Mouse (Mus musculus) forebrain, embryonic 16.5 days (tissue): ENCODE data around the gene Irgq. TPM values are rescaled to one million over a fixed set of nuclear protein-coding genes. Genes with fewer than 3 reads are reported as not detected.
"Not testable (repeated sequence)": the region's sequence is repeated elsewhere in the genome, so short reads cannot be mapped to it uniquely, and the experiment has no call there.

Source experiments
- ATAC-seq: fragments of 200-750 bp; cut with Nextera tagmentation; 2 replicates; pipeline ENCODE4 v1.8.0; 2017; ENCODE audit warnings: mild to moderate bottlenecking, moderate library complexity
- H3K27ac ChIP-seq: fragments of 300-500 bp; sonication (generic); 2 replicates; pipeline ENCODE4 v1.5.1; 2014; ENCODE audit warnings: low read length, control low read depth
- H3K27me3 ChIP-seq: fragments of 300-500 bp; sonication (generic); replicated peaks from 2 replicates; pipeline ENCODE4 v1.6.1; 2014; ENCODE audit warnings: low read length; ENCODE audit not compliant: control insufficient read depth, insufficient read depth
- H3K36me3 ChIP-seq: fragments of 300-500 bp; sonication (generic); 2 replicates; pipeline ENCODE4 v1.6.1; 2014; ENCODE audit not compliant: control insufficient read depth, insufficient read depth
- H3K4me1 ChIP-seq: fragments of 300-500 bp; sonication (generic); replicated peaks from 2 replicates; pipeline ENCODE4 v1.6.1; 2014; ENCODE audit warnings: low read length; ENCODE audit not compliant: control insufficient read depth, insufficient read depth
- H3K4me2 ChIP-seq: fragments of 300-500 bp; sonication (generic); 2 replicates; pipeline ENCODE4 v1.6.1; 2014; ENCODE audit warnings: mild to moderate bottlenecking, low read length, control low read depth
- H3K4me3 ChIP-seq: fragments of 300-500 bp; sonication (generic); replicated peaks from 2 replicates; pipeline ENCODE4 v1.5.1; 2014; ENCODE audit warnings: mild to moderate bottlenecking, low read length, control low read depth
- H3K9ac ChIP-seq: fragments of 300-500 bp; sonication (generic); replicated peaks from 2 replicates; pipeline ENCODE4 v1.6.1; 2014; ENCODE audit warnings: low read depth, low read length, control low read depth
- H3K9me3 ChIP-seq: fragments of 300-500 bp; sonication (generic); 2 replicates; pipeline ENCODE4 v1.6.1; 2016; ENCODE audit warnings: low read length; ENCODE audit not compliant: control insufficient read depth
- WGBS: fragments of 180-500 bp; shearing (Covaris S2); extraction: QIAGEN DNeasy Blood & Tissue Kit; methylation state at CpG from one replicate; pipeline ENCODE4 v1.1.7; 2014; 5-methylcytosine and 5-hydroxymethylcytosine counted together
- polyA plus RNA-seq: library from polyadenylated mRNA; unstranded; fragments of >200 nt; fragmentation: Nextera tagmentation; extraction: Ambion mirVana; gene quantifications from 2 replicates; pipeline ENCODE4 v1.2.1, GENCODE M21; 2015

Gene Irgq
- polyA plus RNA-seq = 26.4 and 26.5 TPM in 2 replicates

- peak within 1 kb of the TSS; percentile 73 for H3K4me2 ChIP-seq
- peak within 1 kb of the TSS; percentile 93 for H3K27ac ChIP-seq
- WGBS = under 1% methylated on average over 44 of the region's 44 CpGs
- H3K9me3 ChIP-seq = no peaks in the 10 kb centered on the region
- H3K9ac ChIP-seq = peak within 1 kb of the TSS; percentile 82
- H3K4me3 ChIP-seq = peak within 1 kb of the TSS; percentile 84
- peaks cover 40% of the 10 kb centered on the region for H3K4me1 ChIP-seq
- peaks cover 4% of the 10 kb centered on the region; the same call in 1 of the 2 replicates for H3K36me3 ChIP-seq
- no peaks in the 10 kb centered on the region for H3K27me3 ChIP-seq
- ATAC-seq = peak; percentile 95
Observed at GRCm38 (mm10) chr7:24530062-24530931, at the start of gene Irgq. TSS of gene Irgq (plus strand) at chr7:24530689.

- 11% methylated on average over 14 of the region's 14 CpGs for WGBS
- Histone ChIP-seq H3K27ac (peak overlapping the region; percentile 88), H3K9me3 (no peaks in the 10 kb centered on the region; the same call in 1 of the 2 replicates), H3K9ac (peak overlapping the region; percentile 97), H3K36me3 (no peaks in the 10 kb centered on the region), H3K4me3 (peak overlapping the region; percentile 77), H3K27me3 (no peaks in the 10 kb centered on the region), H3K4me1 (peaks cover 51% of the 10 kb centered on the region), H3K4me2 (peak overlapping the region; percentile 89)
- ATAC-seq = peak; percentile 59
Observed at GRCm38 (mm10) chr7:24480986-24481473, 49.5 kb upstream of the Irgq start.

GRCm38 (mm10) chr7:24481474-24482207, 48.8 kb upstream of the Irgq start, which contains the start of gene Cadm4:
TSS of gene Cadm4 (plus strand) at chr7:24482023.
- ATAC-seq = peak; percentile 84
- H3K4me2 ChIP-seq = peak within 1 kb of the TSS; percentile 89
- H3K36me3 ChIP-seq = no peaks in the 10 kb centered on the region
- peak within 1 kb of the TSS; percentile 88 for H3K27ac ChIP-seq
- H3K4me3 ChIP-seq = peak within 1 kb of the TSS; percentile 77
- H3K27me3 ChIP-seq = no peaks in the 10 kb centered on the region
- peak within 1 kb of the TSS; percentile 97 for H3K9ac ChIP-seq
- H3K9me3 ChIP-seq = no peaks in the 10 kb centered on the region; the same call in 1 of the 2 replicates
- peaks cover 57% of the 10 kb centered on the region for H3K4me1 ChIP-seq
- under 1% methylated on average over 75 of the region's 83 CpGs for WGBS

GRCm38 (mm10) chr7:24482208-24483020, 48.1 kb upstream of the Irgq start:
- no peaks in the 10 kb centered on the region for H3K36me3 ChIP-seq
- H3K4me1 ChIP-seq = peaks cover 65% of the 10 kb centered on the region
- H3K27ac ChIP-seq = peak overlapping the region; percentile 88
- peak overlapping the region; percentile 97 for H3K9ac ChIP-seq
- H3K27me3 ChIP-seq = no peaks in the 10 kb centered on the region
- H3K4me2 ChIP-seq = peak overlapping the region; percentile 89
- H3K4me3 ChIP-seq = peak overlapping the region; percentile 77
- peak; percentile 8; the same call in 1 of the 2 replicates for ATAC-seq
- WGBS = 1% methylated on average over 19 of the region's 38 CpGs
- H3K9me3 ChIP-seq = no peaks in the 10 kb centered on the region; the same call in 1 of the 2 replicates

GRCm38 (mm10) chr7:24483291-24483690, 47.2 kb upstream of the Irgq start:
- 51% methylated on average over 6 of the region's 6 CpGs for WGBS

GRCm38 (mm10) chr7:24485481-24485880, 45.0 kb upstream of the Irgq start:
- ATAC-seq = no peak
- no peak overlapping the region; the same call in 1 of the 2 replicates for H3K27ac ChIP-seq
- H3K4me2 ChIP-seq = peak overlapping the region; percentile 67
- no peaks in the 10 kb centered on the region for H3K9me3 ChIP-seq
- H3K27me3 ChIP-seq = no peaks in the 10 kb centered on the region
- H3K36me3 ChIP-seq = 0 out of 2 replicates have a peak, but pooled peaks cover 2% of the 10 kb centered on the region
- H3K4me3 ChIP-seq = peak overlapping the region; percentile 39
- peak overlapping the region; percentile 61 for H3K9ac ChIP-seq
- WGBS = 66% methylated on average over 9 of the region's 9 CpGs
- peaks cover 65% of the 10 kb centered on the region for H3K4me1 ChIP-seq

More at GRCm38 (mm10) chr7:24483291-24483690, 47.2 kb upstream of the Irgq start:
- not testable (repeated sequence) for H3K27me3 ChIP-seq, H3K36me3 ChIP-seq, H3K9me3 ChIP-seq, ATAC-seq, H3K27ac ChIP-seq
- peaks cover 73% of the 10 kb centered on the region for H3K4me1 ChIP-seq
- H3K9ac ChIP-seq = peak overlapping the region; percentile 97
- peak overlapping the region; percentile 77 for H3K4me3 ChIP-seq
- peak overlapping the region; percentile 89 for H3K4me2 ChIP-seq

GRCm38 (mm10) chr7:24486654-24487130, 43.8 kb upstream of the Irgq start:
- Histone ChIP-seq H3K27ac (peak overlapping the region; percentile 61), H3K36me3 (0 out of 2 replicates have a peak, but pooled peaks cover 4% of the 10 kb centered on the region), H3K27me3 (no peaks in the 10 kb centered on the region), H3K4me3 (peak overlapping the region; percentile 39), H3K9ac (peak overlapping the region; percentile 61), H3K4me2 (peak overlapping the region; percentile 67), H3K4me1 (peaks cover 57% of the 10 kb centered on the region), H3K9me3 (no peaks in the 10 kb centered on the region)
- peak; percentile 43 for ATAC-seq
- 27% methylated on average over 9 of the region's 9 CpGs for WGBS

- ATAC-seq = 0 out of 2 replicates have a peak, but pooled peaks have one; percentile 3
- Histone ChIP-seq H3K4me2 (peak overlapping the region; percentile 67), H3K36me3 (peaks cover 4% of the 10 kb centered on the region; the same call in 1 of the 2 replicates), H3K4me3 (no peak overlapping the region; the same call in 1 of the 2 replicates), H3K9ac (peak overlapping the region; percentile 61; the same call in 1 of the 2 replicates), H3K27ac (peak overlapping the region; percentile 61), H3K27me3 (no peaks in the 10 kb centered on the region), H3K9me3 (no peaks in the 10 kb centered on the region), H3K4me1 (peaks cover 57% of the 10 kb centered on the region)
- 18% methylated on average over 3 of the region's 3 CpGs for WGBS
Observed at GRCm38 (mm10) chr7:24487403-24487802, 43.1 kb upstream of the Irgq start.
